In the genomic region with DNA sequence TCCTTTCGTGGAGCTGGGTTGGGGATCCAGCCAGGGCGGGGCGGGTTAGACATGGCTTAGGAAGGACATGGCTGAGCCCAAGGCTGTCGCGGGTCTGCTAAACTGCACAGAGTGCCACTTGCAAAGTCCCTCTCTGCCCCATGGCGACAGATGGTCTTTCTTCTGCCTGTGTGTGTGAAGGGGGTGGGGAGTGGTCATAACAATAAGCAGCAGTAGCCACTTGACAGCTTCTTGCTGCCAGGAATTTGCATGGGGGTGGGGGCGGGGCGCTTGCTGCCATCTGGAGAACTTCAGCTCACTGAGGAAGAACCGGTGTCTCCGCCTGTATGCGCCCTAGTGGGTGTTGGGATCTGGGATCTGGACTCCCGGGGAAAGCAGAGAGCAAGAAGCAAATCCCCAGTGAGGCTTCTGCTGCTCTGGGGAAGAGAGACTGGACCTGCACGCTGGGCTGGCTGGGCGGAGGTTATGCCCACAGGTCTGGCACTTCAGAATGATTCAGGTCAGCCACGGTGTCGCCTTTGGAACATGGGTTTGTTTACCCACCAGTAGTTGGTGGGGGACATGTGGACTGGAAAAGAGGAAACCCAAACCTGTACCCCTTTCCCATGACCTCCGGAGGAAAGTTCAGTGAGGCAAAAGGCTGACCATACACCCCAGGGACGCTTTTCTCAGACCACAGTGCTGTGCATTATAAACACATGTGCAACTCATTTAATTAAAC, we compare ENCODE assay signal across 7 mouse cellular contexts.
DNase-seq lines count a peak whose midpoint lies in the region; ATAC-seq and TF ChIP-seq lines count a peak whose summit lies in the region.

No protein-coding gene starts in this region.

- H3K9me3 ChIP-seq in intestine, embryonic 14.5 days (ENCODE audit: control insufficient read depth, low read length) = no peaks in the 10 kb centered on the region
- H3K9me3 ChIP-seq in limb, embryonic 12.5 days = no peaks in the 10 kb centered on the region
- no peaks in the 10 kb centered on the region for H3K9me3 ChIP-seq in midbrain, embryonic 13.5 days

- no peaks in the 10 kb centered on the region for H3K27me3 ChIP-seq in intestine, embryonic 14.5 days (replicated peaks; ENCODE audit: control insufficient read depth, insufficient read depth, low read length)
- no peaks in the 10 kb centered on the region for H3K27me3 ChIP-seq in limb, embryonic 12.5 days
- H3K27me3 ChIP-seq in midbrain, embryonic 13.5 days = no peaks in the 10 kb centered on the region

- intact Hi-C loops in gastrocnemius, postnatal 36 days (cut with DNase I) = loop anchor here (5.0 kb wide), 1 partner anchor 260 kb away; a partner anchor contains a TSS

- no peaks in the 10 kb centered on the region for H3K4me1 ChIP-seq in cortical plate, adult 2 months (ENCODE audit: control insufficient read depth, insufficient read depth, low read length)
- peaks cover 23% of the 10 kb centered on the region for H3K4me1 ChIP-seq in intestine, embryonic 14.5 days (replicated peaks; ENCODE audit: control insufficient read depth, insufficient read depth, low read length)
- peaks cover 19% of the 10 kb centered on the region for H3K4me1 ChIP-seq in limb, embryonic 12.5 days (replicated peaks)
- peaks cover 23% of the 10 kb centered on the region for H3K4me1 ChIP-seq in midbrain, embryonic 13.5 days (replicated peaks)

- DNase-seq in adrenal gland, postnatal 25 days = peak; percentile 41
- DNase-seq in gastrocnemius, postnatal 36 days = peak; percentile 37 to 40
- DNase-seq in intestine, embryonic 14.5 days (ENCODE audit: low spot score) = peak; percentile 87
- DNase-seq in spleen, postnatal 10 days (ENCODE audit: low spot score in 2 of 2) = peak; percentile 11 to 30

- ATAC-seq in intestine, embryonic 14.5 days (replicated peaks; ENCODE audit: low FRiP score, low TSS enrichment, low read depth) = peak; percentile 92
- ATAC-seq in limb, embryonic 12.5 days (ENCODE audit: insufficient number of reproducible peaks, insufficient read depth, low FRiP score, low TSS enrichment, low read depth) = peak; percentile 81
- peak; percentile 99 for ATAC-seq in midbrain, embryonic 13.5 days

- WGBS in intestine, embryonic 14.5 days = 2% methylated on average over 18 of the region's 18 CpGs
- WGBS in limb, embryonic 12.5 days = 1% methylated on average over 18 of the region's 18 CpGs
- WGBS in midbrain, embryonic 13.5 days = 2% methylated on average over 18 of the region's 18 CpGs

- no peak overlapping the region for H3K9ac ChIP-seq in intestine, embryonic 14.5 days (ENCODE audit: low read length)
- H3K9ac ChIP-seq in limb, embryonic 12.5 days (replicated peaks) = 0 out of 2 replicates have a peak overlapping the region, but pooled peaks have one; percentile 8
- peak overlapping the region; percentile 49; the same call in 1 of the 2 replicates for H3K9ac ChIP-seq in midbrain, embryonic 13.5 days (replicated peaks)

- H3K27ac ChIP-seq in cortical plate, adult 2 months (ENCODE audit: insufficient read depth, low read length) = no peak overlapping the region
- peak overlapping the region; percentile 60 for H3K27ac ChIP-seq in intestine, embryonic 14.5 days (ENCODE audit: low read depth)
- H3K27ac ChIP-seq in limb, embryonic 12.5 days = peak overlapping the region; percentile 77
- peak overlapping the region; percentile 84 for H3K27ac ChIP-seq in midbrain, embryonic 13.5 days

- H3K4me2 ChIP-seq in intestine, embryonic 14.5 days (ENCODE audit: low read length) = peak overlapping the region; percentile 50
- H3K4me2 ChIP-seq in limb, embryonic 12.5 days = peak overlapping the region; percentile 64
- peak overlapping the region; percentile 64 for H3K4me2 ChIP-seq in midbrain, embryonic 13.5 days (replicated peaks)

- TF ChIP-seq CTCF in cortical plate, adult 2 months (IDR thresholded peaks at IDR 0.05; ENCODE audit: extremely low read depth, insufficient read depth, low read length) = no peak

- peak overlapping the region; percentile 23 for H3K4me3 ChIP-seq in cortical plate, adult 2 months (ENCODE audit: insufficient read depth, low read length)
- H3K4me3 ChIP-seq in intestine, embryonic 14.5 days (ENCODE audit: low read depth, low read length) = peak overlapping the region; percentile 22
- H3K4me3 ChIP-seq in limb, embryonic 12.5 days (replicated peaks) = peak overlapping the region; percentile 36
- H3K4me3 ChIP-seq in midbrain, embryonic 13.5 days (replicated peaks) = peak overlapping the region; percentile 37

- H3K36me3 ChIP-seq in intestine, embryonic 14.5 days (ENCODE audit: control insufficient read depth, insufficient read depth, low read length) = no peaks in the 10 kb centered on the region
- H3K36me3 ChIP-seq in limb, embryonic 12.5 days = no peaks in the 10 kb centered on the region
- no peaks in the 10 kb centered on the region for H3K36me3 ChIP-seq in midbrain, embryonic 13.5 days

- no peak for TF ChIP-seq POLR2A in cortical plate, adult 2 months (IDR thresholded peaks at IDR 0.05; ENCODE audit: extremely low read depth, insufficient read depth, low read length)

Comparison
In these comparisons a context has a peak if more than half of its experiments do, and no peak if none do; other contexts are left out.
1. DNase-seq: peak in every context shown above with its lines; median percentile 87 in intestine, embryonic 14.5 days; 41 in adrenal gland, postnatal 25 days; 38 in gastrocnemius, postnatal 36 days; 20 in spleen, postnatal 10 days.